Mouse (Mus musculus): Measurements from ENCODE around the gene C1rb.
"Not testable (repeated sequence)": the region's sequence is repeated elsewhere in the genome, so short reads cannot be mapped to it uniquely, and the experiment has no call there.

- TF ChIP-seq CTCF (conservative IDR thresholded peaks at IDR 0.05; ENCODE audit: insufficient read depth, insufficient read length, low read depth, low read length); POLR2A (IDR thresholded peaks at IDR 0.05; ENCODE audit: low read depth, low read length): not testable (repeated sequence)
Measured at GRCm38 (mm10) chr6:124547979-124548378, 22.1 kb upstream of the C1rb start.

Measured in kidney, adult 2 months (tissue).